In genomic region chr10:127190398-127191190, GRCm38 (mm10) we compare ENCODE assay signal across 8 mouse cellular contexts. TPM values are rescaled to one million over a fixed set of nuclear protein-coding genes. Genes with fewer than 3 reads are reported as not detected.
DNase-seq lines count a peak whose midpoint lies in the region; ATAC-seq lines count a peak whose summit lies in the region.

No protein-coding gene starts in this region.

- intact Hi-C loops in heart, postnatal 36 days (cut with DNase I): no loop called here

- no peaks in the 10 kb centered on the region for H3K27me3 ChIP-seq in heart, embryonic 11.5 days (ENCODE audit: control insufficient read depth, insufficient read depth, low read length)
- H3K27me3 ChIP-seq in heart, embryonic 16.5 days (ENCODE audit: control insufficient read depth, insufficient read depth, low read length): peaks cover 7% of the 10 kb centered on the region; the same call in 1 of the 2 replicates
- H3K27me3 ChIP-seq in liver, embryonic 13.5 days: no peaks in the 10 kb centered on the region

- no peak for DNase-seq in heart, postnatal 36 days
- DNase-seq in MN1 (ENCODE audit: low spot score): peak; percentile 27
- no peak for DNase-seq in liver, embryonic 13.5 days
- no peak for DNase-seq in layer of hippocampus, postnatal 25 days (ENCODE audit: extremely low spot score in 1 of 2, low spot score in 1 of 2)
- DNase-seq in spleen, postnatal 4 days (ENCODE audit: low spot score in 2 of 2): no peak

- peak overlapping the region; percentile 74; the same call in 1 of the 2 replicates for H3K4me3 ChIP-seq in heart, embryonic 11.5 days (ENCODE audit: low read depth, low read length)
- no peak overlapping the region for H3K4me3 ChIP-seq in heart, embryonic 16.5 days (ENCODE audit: low read length)
- H3K4me3 ChIP-seq in liver, embryonic 13.5 days (replicated peaks): peak overlapping the region; percentile 64

- WGBS in heart, embryonic 11.5 days (ENCODE audit: insufficient replicate concordance): 36% methylated on average over 14 of the region's 14 CpGs
- WGBS in heart, embryonic 16.5 days: 47% methylated on average over 14 of the region's 14 CpGs
- WGBS in liver, embryonic 13.5 days (ENCODE audit: insufficient replicate concordance): 22% methylated on average over 14 of the region's 14 CpGs

- H3K36me3 ChIP-seq in heart, embryonic 11.5 days (ENCODE audit: control insufficient read depth, insufficient read depth, low read length): peaks cover 2% of the 10 kb centered on the region; the same call in 1 of the 2 replicates
- H3K36me3 ChIP-seq in heart, embryonic 16.5 days (ENCODE audit: control insufficient read depth, insufficient read depth): no peaks in the 10 kb centered on the region; the same call in none of the 2 replicates
- peaks cover 10% of the 10 kb centered on the region; the same call in 1 of the 2 replicates for H3K36me3 ChIP-seq in liver, embryonic 13.5 days

- H3K9me3 ChIP-seq in heart, embryonic 11.5 days (replicated peaks; ENCODE audit: control insufficient read depth, low read length): no peaks in the 10 kb centered on the region
- H3K9me3 ChIP-seq in heart, embryonic 16.5 days (replicated peaks; ENCODE audit: control insufficient read depth, low read length): no peaks in the 10 kb centered on the region
- H3K9me3 ChIP-seq in liver, embryonic 13.5 days (replicated peaks): no peaks in the 10 kb centered on the region

- H3K4me2 ChIP-seq in heart, embryonic 11.5 days: peak overlapping the region; percentile 93
- H3K4me2 ChIP-seq in heart, embryonic 16.5 days (ENCODE audit: low read depth, low read length): peak overlapping the region; percentile 93
- H3K4me2 ChIP-seq in liver, embryonic 13.5 days: peak overlapping the region; percentile 99

- peaks cover 40% of the 10 kb centered on the region for H3K4me1 ChIP-seq in heart, embryonic 11.5 days (ENCODE audit: control insufficient read depth, insufficient read depth, low read length)
- H3K4me1 ChIP-seq in heart, embryonic 16.5 days (ENCODE audit: control insufficient read depth, insufficient read depth, low read length): peaks cover 19% of the 10 kb centered on the region
- H3K4me1 ChIP-seq in liver, embryonic 13.5 days (replicated peaks): peaks cover 84% of the 10 kb centered on the region

- ATAC-seq in heart, embryonic 11.5 days (replicated peaks; ENCODE audit: insufficient number of reproducible peaks, low FRiP score, low TSS enrichment): no peak
- no peak for ATAC-seq in heart, embryonic 16.5 days (replicated peaks; ENCODE audit: extremely low read depth, insufficient read depth, low FRiP score)
- peak; percentile 34 for ATAC-seq in liver, embryonic 13.5 days (ENCODE audit: low read depth)
- no peak for ATAC-seq in granulocyte monocyte progenitor cell, adult 5-6 weeks (replicated peaks; ENCODE audit: poor library complexity, severe bottlenecking)

- H3K9ac ChIP-seq in heart, embryonic 11.5 days (ENCODE audit: low read depth, low read length): no peak overlapping the region
- H3K9ac ChIP-seq in heart, embryonic 16.5 days (ENCODE audit: low read length): no peak overlapping the region; the same call in 1 of the 2 replicates
- peak overlapping the region; percentile 79 for H3K9ac ChIP-seq in liver, embryonic 13.5 days

- peak overlapping the region; percentile 38; the same call in 1 of the 2 replicates for H3K27ac ChIP-seq in heart, embryonic 11.5 days (ENCODE audit: low read depth, low read length)
- H3K27ac ChIP-seq in heart, embryonic 16.5 days (ENCODE audit: low read length): peak overlapping the region; percentile 60
- H3K27ac ChIP-seq in liver, embryonic 13.5 days: peak overlapping the region; percentile 90

RNA-seq across cellular contexts. Expression of gene Arhgef25, which starts 0.7 kb away (rescaled TPM):
- polyA plus RNA-seq in heart, embryonic 11.5 days (2014; fragmentation: Nextera tagmentation; extraction: Ambion mirVana): 17.9 and 18.0 TPM in 2 replicates
- 10 to 100 TPM; 12.4 to 12.8 TPM for total RNA-seq in heart, postnatal 36 days (2021)
- polyA plus RNA-seq in heart, embryonic 16.5 days (2015; fragmentation: Nextera tagmentation; extraction: Ambion mirVana): 26.0 and 27.0 TPM in 2 replicates
- polyA plus RNA-seq in liver, embryonic 13.5 days (2015; fragmentation: Nextera tagmentation; extraction: Ambion mirVana): 8.1 and 8.2 TPM in 2 replicates
- 3.2 TPM in 1 of 2 replicates, not detected in the other for total RNA-seq in granulocyte monocyte progenitor cell, adult 5-6 weeks (2014; fragmentation: Nextera tagmentation)
- total RNA-seq in granulocyte monocyte progenitor cell, adult 5-6 weeks (2017): 0.15 and 0.95 TPM in 2 replicates
- total RNA-seq in layer of hippocampus, postnatal 25 days (2021): 100 to 1,000 TPM; 295 to 338 TPM

RNA-seq across cellular contexts. Expression of gene Dtx3, which starts 4.9 kb away (rescaled TPM):
- 82.3 and 83.0 TPM in 2 replicates for polyA plus RNA-seq in heart, embryonic 11.5 days (2014; fragmentation: Nextera tagmentation; extraction: Ambion mirVana)
- 10 to 100 TPM; 25.8 to 29.4 TPM for total RNA-seq in heart, postnatal 36 days (2021)
- polyA plus RNA-seq in heart, embryonic 16.5 days (2015; fragmentation: Nextera tagmentation; extraction: Ambion mirVana): 69.9 and 72.5 TPM in 2 replicates
- 16.8 and 19.3 TPM in 2 replicates for polyA plus RNA-seq in liver, embryonic 13.5 days (2015; fragmentation: Nextera tagmentation; extraction: Ambion mirVana)
- total RNA-seq in granulocyte monocyte progenitor cell, adult 5-6 weeks (2014; fragmentation: Nextera tagmentation): 51.9 and 54.4 TPM in 2 replicates
- 17.9 and 19.9 TPM in 2 replicates for total RNA-seq in granulocyte monocyte progenitor cell, adult 5-6 weeks (2017)
- 100 to 1,000 TPM; 210 to 243 TPM for total RNA-seq in layer of hippocampus, postnatal 25 days (2021)

RNA-seq across cellular contexts. Expression of gene Slc26a10, which starts 10.1 kb away (rescaled TPM):
- 8.4 and 11.8 TPM in 2 replicates for polyA plus RNA-seq in heart, embryonic 11.5 days (2014; fragmentation: Nextera tagmentation; extraction: Ambion mirVana)
- total RNA-seq in heart, postnatal 36 days (2021): 10 to 100 TPM; 17.2 to 23.1 TPM
- polyA plus RNA-seq in heart, embryonic 16.5 days (2015; fragmentation: Nextera tagmentation; extraction: Ambion mirVana): 16.2 and 17.6 TPM in 2 replicates
- polyA plus RNA-seq in liver, embryonic 13.5 days (2015; fragmentation: Nextera tagmentation; extraction: Ambion mirVana): 1.8 and 2.1 TPM in 2 replicates
- 0.15 TPM in 1 of 2 replicates, not detected in the other for total RNA-seq in granulocyte monocyte progenitor cell, adult 5-6 weeks (2014; fragmentation: Nextera tagmentation)
- total RNA-seq in granulocyte monocyte progenitor cell, adult 5-6 weeks (2017): 0.26 and 0.88 TPM in 2 replicates
- 10 to 100 TPM; 10.5 to 25.1 TPM for total RNA-seq in layer of hippocampus, postnatal 25 days (2021)

RNA-seq across cellular contexts. Expression of gene Pip4k2c, which starts 20.8 kb away (rescaled TPM):
- 20.8 and 21.5 TPM in 2 replicates for polyA plus RNA-seq in heart, embryonic 11.5 days (2014; fragmentation: Nextera tagmentation; extraction: Ambion mirVana)
- 10 to 100 TPM; 26.9 to 29.9 TPM for total RNA-seq in heart, postnatal 36 days (2021)
- 26.3 and 27.2 TPM in 2 replicates for polyA plus RNA-seq in heart, embryonic 16.5 days (2015; fragmentation: Nextera tagmentation; extraction: Ambion mirVana)
- 39.8 and 45.8 TPM in 2 replicates for polyA plus RNA-seq in liver, embryonic 13.5 days (2015; fragmentation: Nextera tagmentation; extraction: Ambion mirVana)
- 12.1 and 13.6 TPM in 2 replicates for total RNA-seq in granulocyte monocyte progenitor cell, adult 5-6 weeks (2014; fragmentation: Nextera tagmentation)
- 7.6 and 13.8 TPM in 2 replicates for total RNA-seq in granulocyte monocyte progenitor cell, adult 5-6 weeks (2017)
- 10 to 100 TPM; 92.7 to 98.9 TPM for total RNA-seq in layer of hippocampus, postnatal 25 days (2021)

RNA-seq across cellular contexts. Expression of gene B4galnt1, which starts 25.6 kb away (rescaled TPM):
- 1.6 and 1.8 TPM in 2 replicates for polyA plus RNA-seq in heart, embryonic 11.5 days (2014; fragmentation: Nextera tagmentation; extraction: Ambion mirVana)
- total RNA-seq in heart, postnatal 36 days (2021): 1 to 10 TPM; 1.6 to 2.7 TPM
- polyA plus RNA-seq in heart, embryonic 16.5 days (2015; fragmentation: Nextera tagmentation; extraction: Ambion mirVana): 3.4 and 6.5 TPM in 2 replicates
- 9.3 and 11.0 TPM in 2 replicates for polyA plus RNA-seq in liver, embryonic 13.5 days (2015; fragmentation: Nextera tagmentation; extraction: Ambion mirVana)
- total RNA-seq in granulocyte monocyte progenitor cell, adult 5-6 weeks (2014; fragmentation: Nextera tagmentation): 288 and 308 TPM in 2 replicates
- total RNA-seq in granulocyte monocyte progenitor cell, adult 5-6 weeks (2017): 141 and 161 TPM in 2 replicates
- total RNA-seq in layer of hippocampus, postnatal 25 days (2021): 100 to 1,000 TPM; 113 to 114 TPM

Comparison
In these comparisons a context has a peak if more than half of its experiments do, and no peak if none do; other contexts are left out.
1. H3K27ac ChIP-seq: peak in every context shown above with its lines; median percentile 90 in liver, embryonic 13.5 days; 60 in heart, embryonic 16.5 days; 38 in heart, embryonic 11.5 days.
2. RNA of gene Arhgef25, which starts 0.7 kb away (total RNA-seq): 295 to 338 TPM in layer of hippocampus, postnatal 25 days; 12.4 to 12.8 TPM in heart, postnatal 36 days and 0.15 to 3.2 TPM in granulocyte monocyte progenitor cell, adult 5-6 weeks; every median in the first group is over 10 times any median in the second.
3. RNA of gene Slc26a10, which starts 10.1 kb away (total RNA-seq): 10.5 to 25.1 TPM in layer of hippocampus, postnatal 25 days and 17.2 to 23.1 TPM in heart, postnatal 36 days; 0.15 to 0.88 TPM in granulocyte monocyte progenitor cell, adult 5-6 weeks; every median in the first group is over 4 times any median in the second.
4. Peak in every context shown above with its lines, with median percentiles within 50 percentile points of each other: H3K4me2 ChIP-seq.